ENCODE assay signal across 18 mouse cellular contexts in genomic region chr1:86285295-86285694, GRCm38 (mm10). TPM values are rescaled to one million over a fixed set of nuclear protein-coding genes. Genes with fewer than 3 reads are reported as not detected.
DNase-seq lines count a peak whose midpoint lies in the region; TF ChIP-seq lines count a peak whose summit lies in the region.
"Had no signal": no experiment of that assay in that cellular context is flagged by ENCODE, and none has a peak within 500 bp of the region (broad histone marks: within the 10 kb centered on the region; RNA-seq: fewer than 3 reads in every experiment).

No protein-coding gene starts in this region.

- no peaks in the 10 kb centered on the region for H3K79me2 ChIP-seq in myocyte (ENCODE audit: control insufficient read depth, insufficient read depth)

- H3K36me3 ChIP-seq in myocyte (ENCODE audit: control insufficient read depth, insufficient read depth): no peaks in the 10 kb centered on the region
- H3K36me3 ChIP-seq: G1E had no signal

- H3K4me2 ChIP-seq in myocyte (ENCODE audit: low read depth): no peak overlapping the region

- H3K4me3 ChIP-seq in myocyte: no peak overlapping the region

- H3K27me3 ChIP-seq in myocyte (ENCODE audit: control insufficient read depth, insufficient read depth, insufficient read length): no peaks in the 10 kb centered on the region
- H3K27me3 ChIP-seq: CH12.LX, Patski had no signal

- DNase-seq in frontal cortex, postnatal 36 days (ENCODE audit: low spot score in 2 of 2): no peak
- DNase-seq: adrenal gland, adult 2 months; adrenal gland, adult 8-10 months; adrenal gland, postnatal 10 days; adrenal gland, postnatal 14 days; adrenal gland, postnatal 25 days; adrenal gland, postnatal 36 days; B cell, adult 2 months; cerebellum, adult 11 months; cerebellum, adult 11-12 months; cerebellum, adult 18-20 months; cerebellum, adult 2 months had no signal

- no peak for TF ChIP-seq POLR2A in myocyte (IDR thresholded peaks at IDR 0.05; ENCODE audit: insufficient read length, low read depth)

- H3ac ChIP-seq in myocyte (ENCODE audit: control insufficient read depth, insufficient read length): no peak overlapping the region

TF ChIP-seq in myocyte, 11 proteins besides CTCF, POLR2A, EP300 and RAD21:
- TF ChIP-seq E2F4 (IDR thresholded peaks at IDR 0.05; ENCODE audit: insufficient read depth): no peak
- TF ChIP-seq SRF (IDR thresholded peaks at IDR 0.05; ENCODE audit: control insufficient read depth, insufficient read length, low read depth): no peak
- TF ChIP-seq POLR2AphosphoS2 (IDR thresholded peaks at IDR 0.05; ENCODE audit: insufficient read length, low read depth): no peak
- no peak for TF ChIP-seq CEBPB (IDR thresholded peaks at IDR 0.05; ENCODE audit: insufficient read depth, poor library complexity, severe bottlenecking)
- TF ChIP-seq TCF12 (IDR thresholded peaks at IDR 0.05; ENCODE audit: insufficient read depth, poor library complexity, severe bottlenecking): no peak
- no peak for TF ChIP-seq USF1 (IDR thresholded peaks at IDR 0.05; ENCODE audit: low read depth)
- no peak for TF ChIP-seq REST (IDR thresholded peaks at IDR 0.05; ENCODE audit: insufficient read depth, insufficient read length)
- peak; percentile 13 to 74 (median 39) for TF ChIP-seq MYOG (IDR thresholded peaks at IDR 0.05; ENCODE audit: control insufficient read depth in 1 of 3, insufficient read depth in 1 of 3, insufficient read length in 2 of 3, low read depth in 2 of 3)
- TF ChIP-seq MAX (IDR thresholded peaks at IDR 0.05; ENCODE audit: low read depth): no peak
- no peak for TF ChIP-seq TCF3 (IDR thresholded peaks at IDR 0.05; ENCODE audit: insufficient read length, low read depth)
- TF ChIP-seq MYOD1 (IDR thresholded peaks at IDR 0.05; ENCODE audit: control insufficient read depth in 1 of 3, insufficient read length in 2 of 3, low read depth in 2 of 3): peak in 2 of 3 experiments; percentile 69 to 71

RNA-seq across cellular contexts. Expression of gene B3gnt7, which starts 17.3 kb away (rescaled TPM):
- polyA plus RNA-seq in myocyte (2012; fragmentation: generic; extraction: Trizol): not detected
- polyA plus RNA-seq: C2C12; CD4-positive, CD25-positive, alpha-beta regulatory T cell, adult 4 months; G1E had no signal
